Mouse (Mus musculus) liver, embryonic 11.5 days (tissue): Measurements from ENCODE around the gene Adamts20. TPM values are rescaled to one million over a fixed set of nuclear protein-coding genes. Genes with fewer than 3 reads are reported as not detected.

Source experiments
- ATAC-seq: fragments of 200-750 bp; cut with Nextera tagmentation; replicated peaks from 2 replicates; pipeline ENCODE4 v1.8.0; 2017; ENCODE audit warnings: moderate number of reproducible peaks, mild to moderate bottlenecking, moderate TSS enrichment, moderate library complexity; ENCODE audit not compliant: low FRiP score
- DNase-seq: peaks from one replicate; pipeline ENCODE4 v3.0.0-alpha.2; 2017; ENCODE audit warnings: low spot score
- H3K27ac ChIP-seq: fragments of 300-500 bp; sonication (generic); 2 replicates; pipeline ENCODE4 v1.5.1; 2014; ENCODE audit warnings: mild to moderate bottlenecking, low read depth, low read length, control low read depth
- H3K27me3 ChIP-seq: fragments of 300-500 bp; sonication (generic); replicated peaks from 2 replicates; pipeline ENCODE4 v1.6.1; 2014; ENCODE audit warnings: low read length, mixed read lengths; ENCODE audit not compliant: control insufficient read depth, insufficient read depth
- H3K36me3 ChIP-seq: fragments of 300-500 bp; sonication (generic); 2 replicates; pipeline ENCODE4 v1.6.1; 2014; ENCODE audit warnings: mild to moderate bottlenecking, low read length, moderate library complexity, mixed read lengths; ENCODE audit not compliant: control insufficient read depth, insufficient read depth
- H3K4me1 ChIP-seq: fragments of 300-500 bp; sonication (generic); replicated peaks from 2 replicates; pipeline ENCODE4 v1.6.1; 2014; ENCODE audit warnings: low read length, mixed read lengths; ENCODE audit not compliant: control insufficient read depth, insufficient read depth
- H3K4me2 ChIP-seq: fragments of 300-500 bp; sonication (generic); 2 replicates; pipeline ENCODE4 v1.6.1; 2014; ENCODE audit warnings: mild to moderate bottlenecking, control low read depth, moderate library complexity
- H3K4me3 ChIP-seq: fragments of 300-500 bp; sonication (generic); 2 replicates; pipeline ENCODE4 v1.5.1; 2014; ENCODE audit warnings: low read depth, low read length, control low read depth
- H3K9ac ChIP-seq: fragments of 300-500 bp; sonication (generic); 2 replicates; pipeline ENCODE4 v1.6.1; 2014; ENCODE audit warnings: low read depth, low read length, control low read depth
- H3K9me3 ChIP-seq: fragments of 300-500 bp; sonication (generic); 2 replicates; pipeline ENCODE4 v1.6.1; 2016; ENCODE audit warnings: low read length, inconsistent platforms, mixed read lengths; ENCODE audit not compliant: control insufficient read depth
- WGBS: fragments of 180-500 bp; shearing (Covaris S2); extraction: QIAGEN DNeasy Blood & Tissue Kit; methylation state at CpG from one replicate; pipeline ENCODE4 v1.1.7; 2014; 5-methylcytosine and 5-hydroxymethylcytosine counted together
- polyA plus RNA-seq: library from polyadenylated mRNA; unstranded; fragments of >200 nt; fragmentation: Nextera tagmentation; extraction: Ambion mirVana; gene quantifications from 2 replicates; pipeline ENCODE4 v1.2.1, GENCODE M21; 2014

Gene Adamts20
- polyA plus RNA-seq, 1 experiment from 2014 or later: 1.2 TPM

DNA sequence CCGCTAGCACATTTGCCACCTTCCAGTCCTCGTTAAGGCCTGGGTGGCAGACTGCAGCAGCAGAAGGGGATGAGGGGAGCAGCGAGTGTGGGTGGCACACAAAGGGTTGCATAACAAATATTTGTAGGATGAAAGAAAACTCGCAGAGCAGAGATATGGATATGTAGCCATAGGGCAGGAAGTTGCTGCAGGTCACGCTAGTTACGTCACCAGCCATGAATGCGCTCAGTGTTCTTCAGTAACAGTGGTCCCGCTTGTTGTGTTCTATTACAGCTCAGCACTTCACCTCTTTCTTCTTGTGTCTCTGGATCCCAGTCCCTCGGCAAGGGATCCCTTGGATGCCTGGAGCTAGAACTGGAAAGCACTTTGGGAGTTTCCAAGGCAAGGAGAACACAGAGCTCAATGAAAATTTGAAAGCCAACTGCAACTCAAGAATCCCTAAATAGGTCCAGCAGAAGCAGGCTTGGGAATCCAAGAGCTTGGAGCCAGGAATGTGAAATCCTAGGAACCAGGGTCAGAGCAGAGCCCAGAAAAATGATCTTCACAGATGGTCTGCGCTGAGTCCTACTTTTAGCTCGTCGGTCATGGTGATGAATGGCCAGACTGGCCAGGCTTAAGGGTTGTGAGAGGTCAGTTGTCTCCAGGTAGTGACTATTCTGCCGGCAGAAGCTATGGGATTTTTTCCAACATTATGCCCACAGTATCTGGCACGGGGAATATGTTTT lies 34.4 kb downstream of the Adamts20 start:
- no peak overlapping the region for H3K4me3 ChIP-seq
- H3K9me3 ChIP-seq: no peaks in the 10 kb centered on the region
- no peak overlapping the region for H3K9ac ChIP-seq
- 73% methylated on average over 14 of the region's 14 CpGs for WGBS
- no peaks in the 10 kb centered on the region for H3K4me1 ChIP-seq
- DNase-seq (no peak), ATAC-seq (no peak)
- no peaks in the 10 kb centered on the region for H3K36me3 ChIP-seq
- H3K27me3 ChIP-seq: no peaks in the 10 kb centered on the region
- H3K27ac ChIP-seq: no peak overlapping the region
- H3K4me2 ChIP-seq: no peak overlapping the region

DNA sequence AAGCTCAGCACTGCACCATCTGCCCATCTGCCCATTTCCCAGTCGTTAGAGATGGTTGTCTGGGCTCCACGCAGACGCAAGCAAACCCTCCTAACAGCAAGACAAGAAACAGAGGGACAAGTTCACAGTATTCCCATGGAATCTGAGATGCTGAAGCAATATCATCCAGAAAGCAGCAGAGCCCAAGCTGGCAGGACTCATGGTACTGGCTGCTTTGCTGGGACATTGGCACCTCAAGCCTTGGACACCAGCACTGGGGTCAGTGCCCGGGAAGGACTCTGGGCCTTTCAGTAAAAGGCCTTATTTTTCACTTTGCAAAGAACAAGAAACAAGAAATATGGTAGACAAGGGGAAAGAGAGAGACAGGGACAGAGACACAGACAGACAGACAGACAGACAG lies 36.5 kb downstream of the Adamts20 start:
- Histone ChIP-seq H3K9ac (no peak overlapping the region), H3K4me3 (no peak overlapping the region), H3K4me1 (no peaks in the 10 kb centered on the region), H3K36me3 (no peaks in the 10 kb centered on the region), H3K4me2 (no peak overlapping the region), H3K27ac (no peak overlapping the region), H3K27me3 (no peaks in the 10 kb centered on the region), H3K9me3 (no peaks in the 10 kb centered on the region)
- 87% methylated on average over 4 of the region's 4 CpGs for WGBS
- DNase-seq (no peak), ATAC-seq (no peak)

DNA sequence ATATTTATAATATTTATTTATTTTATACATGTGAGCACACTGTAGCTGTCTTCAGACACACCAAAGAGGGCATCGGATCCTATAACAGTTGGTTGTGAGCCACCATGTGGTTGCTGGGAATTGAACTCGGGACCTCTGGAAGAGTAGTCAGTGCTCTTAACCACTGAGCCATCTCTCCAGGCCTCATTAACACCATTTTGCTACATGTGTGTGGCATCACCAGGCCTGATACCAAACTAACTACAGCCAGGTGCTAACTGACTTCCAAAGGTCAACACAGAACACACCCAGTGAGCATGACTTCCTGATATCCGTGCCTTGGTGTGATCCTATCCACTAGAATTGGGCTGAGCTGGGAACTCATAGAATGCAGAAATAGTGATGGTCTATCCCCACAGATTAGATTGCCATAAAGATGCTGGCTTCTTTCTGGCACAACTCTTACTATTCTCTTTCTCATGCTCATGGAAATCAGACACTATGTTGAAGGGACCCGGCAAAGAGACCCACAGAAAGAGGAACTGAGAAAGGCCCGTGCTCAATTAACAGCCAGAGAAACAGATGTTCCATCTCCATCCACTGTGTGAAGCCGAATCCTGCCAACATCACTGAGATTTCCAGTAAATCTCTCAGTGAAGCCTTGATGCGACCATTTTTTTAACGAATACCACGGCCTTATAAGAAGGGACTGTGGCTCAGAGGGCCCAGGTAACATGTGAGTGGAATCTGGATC lies 37.6 kb downstream of the Adamts20 start:
- Histone ChIP-seq H3K9ac (no peak overlapping the region), H3K4me1 (no peaks in the 10 kb centered on the region), H3K4me3 (no peak overlapping the region), H3K27me3 (no peaks in the 10 kb centered on the region), H3K4me2 (no peak overlapping the region), H3K9me3 (no peaks in the 10 kb centered on the region), H3K36me3 (no peaks in the 10 kb centered on the region), H3K27ac (no peak overlapping the region)
- ATAC-seq (no peak), DNase-seq (no peak)
- 80% methylated on average over 9 of the region's 9 CpGs for WGBS

DNA sequence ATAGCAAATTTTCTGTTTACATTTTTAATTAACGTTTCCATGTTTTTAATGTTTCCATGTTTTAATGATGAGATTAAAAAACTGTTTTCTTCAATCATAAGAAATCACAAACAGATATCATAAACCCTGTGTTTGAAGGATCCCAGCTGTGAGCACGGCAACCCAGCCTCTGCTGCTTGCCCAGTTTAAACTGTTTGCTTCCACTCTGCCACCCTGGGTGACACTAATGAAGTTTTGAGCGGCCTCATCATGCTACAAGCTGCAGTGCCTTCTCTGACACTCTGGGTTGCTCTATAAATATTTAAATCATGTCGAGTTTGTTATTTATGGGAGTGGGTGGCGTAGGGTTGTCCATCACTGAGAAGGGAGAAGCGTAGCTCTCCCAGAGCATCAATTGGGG lies 44.7 kb downstream of the Adamts20 start:
- Histone ChIP-seq H3K9ac (no peak overlapping the region), H3K4me1 (no peaks in the 10 kb centered on the region), H3K36me3 (no peaks in the 10 kb centered on the region), H3K4me3 (no peak overlapping the region), H3K27ac (no peak overlapping the region), H3K9me3 (no peaks in the 10 kb centered on the region), H3K27me3 (no peaks in the 10 kb centered on the region), H3K4me2 (no peak overlapping the region)
- ATAC-seq (no peak), DNase-seq (no peak)
- whole genome bisulfite sequencing: 61% methylated on average over 6 of the region's 6 CpGs

DNA sequence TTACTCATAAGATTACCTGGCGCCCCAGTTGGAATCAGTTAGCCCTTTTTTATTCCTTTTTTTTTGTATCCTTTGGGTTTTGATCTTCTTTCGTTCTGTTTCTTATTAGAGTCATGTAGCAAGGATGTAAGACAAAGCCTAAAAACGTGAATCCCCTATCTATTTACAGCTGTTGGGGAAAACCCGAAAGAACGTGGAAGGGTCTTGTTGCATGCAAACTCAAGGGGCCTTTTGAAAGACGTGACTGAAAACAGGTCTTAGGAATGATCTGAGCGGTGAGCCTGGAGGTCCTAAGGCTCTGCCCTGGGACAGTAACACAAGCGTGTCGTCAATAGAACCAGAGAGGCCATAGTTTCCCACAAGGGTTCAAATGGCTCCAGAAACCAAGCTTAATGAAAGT lies 46.1 kb downstream of the Adamts20 start:
- Histone ChIP-seq H3K36me3 (no peaks in the 10 kb centered on the region), H3K4me3 (no peak overlapping the region), H3K9me3 (no peaks in the 10 kb centered on the region), H3K4me1 (no peaks in the 10 kb centered on the region), H3K4me2 (no peak overlapping the region), H3K27ac (no peak overlapping the region), H3K27me3 (no peaks in the 10 kb centered on the region), H3K9ac (no peak overlapping the region)
- ATAC-seq (no peak), DNase-seq (no peak)
- WGBS: 89% methylated on average over 9 of the region's 9 CpGs

DNA sequence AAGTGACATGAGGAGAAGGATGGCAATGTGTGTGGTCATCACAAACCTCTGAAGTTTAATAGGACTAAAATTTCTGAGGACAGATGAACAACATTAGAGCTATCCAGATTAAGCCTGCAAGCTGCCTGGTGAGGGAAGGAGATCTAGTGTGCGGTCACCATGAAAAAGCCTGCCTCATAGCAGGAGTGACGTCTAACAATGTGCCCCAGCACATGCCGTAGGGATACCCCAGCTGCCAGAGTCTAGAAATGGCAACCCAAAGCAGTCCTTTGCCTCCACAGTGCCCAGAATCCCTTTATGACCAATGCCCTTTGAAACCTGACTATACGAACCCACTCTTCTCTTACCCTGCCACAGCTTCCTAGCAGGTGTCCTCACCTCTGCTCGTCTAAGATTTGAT lies 46.8 kb downstream of the Adamts20 start:
- H3K4me2 ChIP-seq: no peak overlapping the region
- WGBS: 88% methylated on average over 5 of the region's 5 CpGs
- DNase-seq: no peak
- H3K4me1 ChIP-seq: no peaks in the 10 kb centered on the region
- no peaks in the 10 kb centered on the region for H3K36me3 ChIP-seq
- ATAC-seq: no peak
- H3K9ac ChIP-seq: no peak overlapping the region
- no peaks in the 10 kb centered on the region for H3K9me3 ChIP-seq
- no peak overlapping the region for H3K27ac ChIP-seq
- no peak overlapping the region for H3K4me3 ChIP-seq
- no peaks in the 10 kb centered on the region for H3K27me3 ChIP-seq

DNA sequence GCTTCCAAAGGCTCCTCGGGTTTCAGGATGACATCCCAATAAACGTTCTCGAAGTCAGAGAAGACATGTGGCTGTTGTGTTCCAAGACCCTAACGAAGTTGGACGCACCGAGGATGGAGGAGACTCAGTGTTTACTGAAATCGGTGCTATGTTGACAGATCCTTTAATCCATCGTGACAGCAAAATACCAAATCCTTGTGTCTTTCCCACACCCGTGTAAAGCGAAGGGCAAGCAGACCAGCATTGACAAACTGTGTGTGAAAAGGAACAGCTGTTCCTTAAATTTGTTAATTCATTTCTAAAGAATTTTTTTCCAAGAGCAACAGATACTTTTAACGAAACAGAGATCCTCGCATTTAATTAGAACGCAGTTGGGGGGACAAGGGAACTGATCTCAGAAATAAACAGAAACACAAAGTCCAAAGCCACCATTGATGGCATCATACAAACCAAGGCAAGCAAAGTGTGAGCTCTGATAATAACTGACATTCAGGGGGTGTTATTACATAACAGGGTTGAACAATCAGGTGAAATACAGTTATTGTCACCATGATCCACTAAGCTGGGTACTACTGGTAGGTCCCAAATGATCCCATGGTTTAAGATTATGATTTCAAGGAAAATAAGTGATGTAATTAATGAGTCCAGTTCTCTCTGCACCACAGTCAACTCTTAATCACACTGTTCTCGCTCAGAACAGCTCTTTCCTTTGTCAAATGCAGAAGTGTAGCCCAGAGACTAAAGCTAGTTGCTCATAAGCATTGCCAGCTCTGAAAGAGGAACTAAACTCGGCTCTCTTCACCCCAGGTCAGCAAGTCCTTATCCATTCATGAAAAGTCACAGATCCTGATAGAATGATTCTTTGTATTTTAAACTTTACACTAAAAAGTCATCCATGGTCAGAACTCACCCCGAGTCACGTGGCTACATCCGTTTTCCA lies 47.7 kb downstream of the Adamts20 start:
- ATAC-seq (no peak), DNase-seq (no peak)
- H3K9me3 ChIP-seq: no peaks in the 10 kb centered on the region
- no peak overlapping the region for H3K27ac ChIP-seq
- H3K4me1 ChIP-seq: no peaks in the 10 kb centered on the region
- no peak overlapping the region for H3K4me2 ChIP-seq
- no peaks in the 10 kb centered on the region for H3K27me3 ChIP-seq
- no peak overlapping the region for H3K4me3 ChIP-seq
- no peaks in the 10 kb centered on the region for H3K36me3 ChIP-seq
- no peak overlapping the region for H3K9ac ChIP-seq
- 74% methylated on average over 18 of the region's 18 CpGs for WGBS

DNA sequence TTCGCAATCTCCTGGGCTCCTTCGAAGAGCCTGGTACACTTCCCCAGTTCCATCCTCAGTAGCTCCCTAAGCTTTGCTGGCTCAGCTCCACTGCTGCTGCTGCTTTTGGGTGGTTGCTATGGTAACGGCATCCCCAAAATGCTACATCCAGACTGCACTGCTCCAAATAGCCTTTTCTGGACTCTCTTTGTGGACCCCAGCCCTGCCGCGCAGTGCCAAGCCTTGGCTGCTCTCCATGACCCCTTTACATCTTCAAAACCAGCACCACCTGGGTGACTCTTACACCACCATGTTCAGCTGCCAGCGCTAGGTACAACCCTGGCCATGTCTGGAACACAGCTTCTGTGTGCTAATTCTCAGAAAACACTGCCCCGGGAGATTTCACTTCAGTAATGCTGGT lies 55.4 kb downstream of the Adamts20 start:
- 81% methylated on average over 7 of the region's 7 CpGs for WGBS
- ATAC-seq (no peak), DNase-seq (no peak)
- Histone ChIP-seq H3K9me3 (no peaks in the 10 kb centered on the region), H3K4me1 (no peaks in the 10 kb centered on the region), H3K4me3 (no peak overlapping the region), H3K27ac (no peak overlapping the region), H3K27me3 (no peaks in the 10 kb centered on the region), H3K9ac (no peak overlapping the region), H3K4me2 (no peak overlapping the region), H3K36me3 (no peaks in the 10 kb centered on the region)
